Mouse (Mus musculus) urinary bladder, postnatal 14 days (tissue): ENCODE data around the gene Olfr263.
"Not testable (repeated sequence)": the region's sequence is repeated elsewhere in the genome, so short reads cannot be mapped to it uniquely, and the experiment has no call there.

Source experiments
- DNase-seq: peaks from one replicate; pipeline ENCODE4 v3.0.0; 2021; ENCODE audit warnings: low spot score

Olfr263 gene

DNA sequence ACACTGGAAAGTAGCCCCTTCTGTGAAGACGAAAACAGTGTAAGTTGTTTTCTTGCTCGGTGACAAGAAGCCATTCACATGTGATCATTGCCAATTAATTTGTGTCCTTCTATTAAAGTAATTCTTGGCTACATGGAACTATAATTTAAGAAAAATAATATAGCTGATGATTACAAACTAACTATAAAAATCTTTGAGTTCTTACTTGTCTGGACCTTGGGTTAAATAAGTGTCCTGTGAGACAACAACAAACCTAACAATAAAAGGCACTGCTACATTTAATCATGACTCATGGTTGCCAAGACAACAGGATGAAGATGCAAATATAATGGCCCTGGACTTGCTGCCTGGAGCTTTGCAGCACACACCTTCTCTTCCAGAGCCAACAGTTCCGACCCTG is at the start of gene Olfr263:
Olfr263 (plus strand) TSS at position 301 of the 400 bp plus-strand sequence.
- not testable (repeated sequence) for DNase-seq

DNA sequence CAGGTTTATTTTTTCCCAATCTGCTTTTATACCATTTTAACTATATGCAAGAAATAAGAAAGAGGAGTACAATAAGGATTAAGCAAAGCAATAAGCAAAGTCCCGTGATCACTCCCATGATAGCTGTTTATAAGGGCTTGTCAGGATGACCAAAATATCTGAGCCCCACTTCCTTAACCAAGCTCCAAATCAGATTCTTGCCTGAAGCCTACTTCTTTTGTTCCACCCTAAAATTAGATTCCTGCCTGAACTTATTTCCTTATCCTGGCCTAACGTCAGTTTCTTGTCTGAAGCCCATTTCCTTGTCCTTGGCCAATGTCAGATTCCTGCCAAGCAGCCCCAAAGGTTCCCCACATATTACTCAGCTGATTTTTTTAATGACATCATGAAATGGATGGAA is 46.8 kb upstream of the Olfr263 start:
- no peak for DNase-seq

DNA sequence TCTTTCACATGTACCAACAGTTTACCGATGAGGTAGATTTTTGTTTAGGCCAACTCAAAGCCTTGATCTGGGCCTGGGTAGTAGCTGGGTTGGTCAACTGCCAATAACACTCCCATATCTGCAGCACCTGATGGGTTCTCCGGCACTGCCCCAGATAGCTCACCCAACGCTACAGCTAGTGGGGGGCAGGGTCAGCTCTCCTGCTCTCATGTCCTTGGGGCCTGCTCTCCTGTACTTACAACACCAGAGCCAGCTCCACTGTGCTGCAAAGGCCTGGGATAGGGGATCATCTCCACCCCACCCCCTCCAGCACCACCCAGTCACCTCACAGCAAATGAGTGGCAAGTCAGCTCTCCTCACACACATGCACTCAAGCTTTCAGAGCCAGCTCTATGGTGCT is 19.7 kb upstream of the Olfr263 start:
- DNase-seq = no peak

DNA sequence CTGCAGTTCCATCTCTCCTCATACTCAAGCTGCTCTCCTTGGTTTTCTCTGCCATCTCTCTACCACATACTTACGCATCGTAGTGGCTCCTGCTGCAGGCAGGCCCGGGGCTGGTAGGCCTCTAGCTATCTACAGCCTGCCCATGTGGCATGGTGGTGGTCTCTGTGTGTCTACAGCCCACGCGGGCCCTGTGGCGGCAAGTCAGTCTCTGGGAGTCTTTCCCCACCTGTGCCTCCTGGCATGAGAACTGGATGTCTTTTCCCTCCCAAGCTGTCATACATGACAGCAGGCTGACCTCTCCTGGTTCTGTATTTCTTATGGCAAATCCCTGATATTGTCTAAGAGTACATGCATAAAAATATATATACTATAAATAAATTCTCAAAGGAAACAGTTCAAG is 19.0 kb upstream of the Olfr263 start:
- DNase-seq = no peak

DNA sequence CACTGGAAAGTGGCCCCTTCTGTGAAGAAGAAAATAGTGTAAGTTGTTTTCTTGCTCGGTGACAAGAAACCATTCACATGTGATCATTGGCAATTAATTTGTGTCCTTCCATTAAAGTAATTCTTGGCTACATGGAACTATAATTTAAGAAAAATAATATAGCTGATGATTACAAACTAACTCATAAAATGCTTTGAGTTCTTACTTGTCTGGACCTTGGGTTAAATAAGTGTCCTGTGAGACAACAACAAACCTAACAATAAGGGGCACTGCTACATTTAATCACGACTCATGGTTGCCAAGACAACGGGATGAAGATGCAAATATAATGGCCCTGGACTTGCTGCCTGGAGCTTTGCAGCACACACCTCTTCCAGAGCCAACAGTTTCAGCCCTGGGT is 18.3 kb upstream of the Olfr263 start, which contains the start of gene Olfr1369-ps1:
Olfr1369-ps1 (plus strand) TSS at position 301 of the 400 bp plus-strand sequence.
- DNase-seq = not testable (repeated sequence)

DNA sequence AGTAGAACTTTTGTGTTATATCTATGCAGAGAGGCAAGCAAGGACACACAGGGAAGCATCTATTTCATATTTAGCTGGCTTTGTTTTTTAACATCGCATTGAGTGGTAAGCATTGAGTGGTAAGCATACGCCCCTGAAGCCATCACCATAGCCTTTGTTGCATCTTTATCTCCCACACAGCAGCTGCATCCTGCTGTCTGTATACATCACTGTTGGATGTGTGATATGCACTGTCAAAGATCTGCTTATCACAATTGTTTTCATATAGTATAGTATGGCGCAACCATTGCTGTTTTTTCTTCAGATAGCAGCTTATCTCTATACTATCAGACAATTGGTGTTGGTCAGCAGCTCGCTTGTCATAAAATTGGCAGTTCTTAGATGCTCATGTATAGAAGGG is 15.3 kb upstream of the Olfr263 start:
- DNase-seq = no peak

DNA sequence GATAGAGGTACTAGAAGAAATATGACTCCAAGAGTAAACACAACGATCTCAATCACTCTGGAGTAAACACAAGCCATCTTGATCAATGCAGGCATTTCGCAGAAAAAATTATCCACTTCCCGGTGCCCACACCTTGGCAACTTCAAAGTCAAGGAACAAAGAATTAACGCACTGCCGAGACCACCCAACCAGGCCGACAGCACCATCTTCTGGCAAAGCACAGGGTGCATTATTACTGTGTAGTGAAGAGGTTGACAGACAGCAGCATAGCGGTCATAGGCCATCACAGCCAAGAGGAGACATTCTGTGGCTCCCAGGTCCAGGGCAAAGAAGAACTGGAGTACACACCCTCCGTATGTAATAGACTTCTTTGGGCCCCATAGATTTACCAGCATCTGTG is 13.0 kb downstream of the Olfr263 start:
- no peak for DNase-seq

DNA sequence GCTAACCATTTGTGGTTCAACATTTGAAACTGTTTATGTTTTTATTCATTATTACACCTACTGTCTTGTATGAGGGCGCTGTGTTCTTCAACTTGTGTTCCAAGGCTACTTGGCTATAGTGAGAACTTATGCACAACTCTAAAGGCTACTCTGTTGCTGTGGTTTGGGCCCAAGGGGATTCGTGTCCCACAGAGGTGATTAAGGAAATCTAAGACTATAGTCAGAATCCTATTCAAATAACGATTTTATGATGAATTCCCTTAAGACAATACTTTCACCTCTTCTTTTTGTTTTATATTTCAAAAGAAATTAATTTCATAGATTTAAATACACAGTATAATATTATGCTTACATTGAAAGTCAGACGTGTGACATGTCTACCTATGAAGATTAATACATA is 16.3 kb downstream of the Olfr263 start, which contains the start of gene Olfr1368:
Olfr1368 (minus strand) TSS at position 101 of the 400 bp plus-strand sequence.
- no peak for DNase-seq

DNA sequence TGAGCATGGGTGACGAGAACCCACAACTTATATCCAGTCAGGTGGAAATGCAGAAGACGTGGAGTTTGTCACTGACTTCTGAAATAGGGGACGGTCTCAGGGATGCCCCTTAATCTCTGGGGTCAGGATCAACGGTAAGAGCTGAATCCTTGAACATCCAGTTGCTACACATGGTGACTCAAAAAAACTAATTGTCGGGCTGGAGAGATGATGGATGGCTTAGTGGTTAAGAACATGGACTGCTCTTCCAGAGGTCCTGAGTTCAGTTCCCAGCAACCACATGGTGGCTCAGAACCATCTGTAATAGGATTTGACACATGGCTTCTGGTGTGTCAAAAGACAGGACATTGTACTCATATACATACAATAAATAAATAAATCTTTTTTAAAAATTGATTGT is 26.4 kb downstream of the Olfr263 start:
- DNase-seq = no peak

DNA sequence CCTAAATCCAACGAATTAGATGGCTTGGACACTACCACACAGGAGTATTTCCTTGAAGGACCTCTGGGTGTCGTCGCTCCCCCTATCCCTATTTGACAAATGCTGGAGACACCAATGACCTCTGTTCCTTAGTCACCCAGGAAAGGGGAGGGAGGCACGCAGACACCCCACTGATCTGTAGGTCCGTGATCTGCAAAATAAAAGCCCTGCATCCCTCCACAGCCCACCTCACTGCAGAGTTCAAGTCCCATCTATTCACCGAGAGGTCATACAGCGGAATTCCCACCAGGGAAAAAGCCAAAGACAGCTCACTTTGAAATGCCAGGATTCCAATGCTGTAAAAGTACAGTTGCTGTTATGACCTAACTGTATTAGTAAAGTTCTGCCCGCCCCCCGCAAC is 28.6 kb downstream of the Olfr263 start:
- no peak for DNase-seq

DNA sequence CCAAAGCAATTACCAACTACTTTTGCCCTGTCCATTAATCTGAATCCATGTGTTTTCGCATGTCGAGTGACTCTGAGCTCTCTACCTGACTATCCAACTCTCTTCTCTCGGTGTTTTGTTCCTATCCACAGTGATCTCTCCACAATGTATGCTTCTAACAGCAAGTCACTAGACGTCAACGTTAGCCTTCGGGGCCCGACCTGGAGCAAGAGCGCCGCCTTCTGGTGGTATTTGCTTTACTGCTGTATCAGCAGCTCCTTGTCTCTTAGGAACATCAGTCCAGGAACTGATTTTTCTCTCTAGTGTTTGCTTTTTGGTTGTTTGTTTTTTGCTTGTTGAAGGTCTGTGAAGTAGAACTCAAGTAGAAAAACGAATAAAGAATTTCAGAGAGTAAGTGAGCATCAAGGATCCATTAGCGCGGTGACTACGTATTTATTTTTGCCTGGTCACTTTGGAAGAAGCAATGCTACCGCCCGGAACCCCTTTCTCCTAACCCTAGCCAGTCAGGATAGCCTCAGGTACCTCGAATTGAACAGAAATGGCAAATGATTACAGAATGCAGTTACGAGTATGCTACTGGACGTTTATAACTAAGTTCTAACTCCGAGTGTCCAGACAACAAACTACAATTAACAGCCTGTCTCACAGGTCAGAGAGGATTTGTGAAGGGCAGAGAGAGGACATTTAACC is 29.5 kb downstream of the Olfr263 start:
- DNase-seq = peak; percentile 91

DNA sequence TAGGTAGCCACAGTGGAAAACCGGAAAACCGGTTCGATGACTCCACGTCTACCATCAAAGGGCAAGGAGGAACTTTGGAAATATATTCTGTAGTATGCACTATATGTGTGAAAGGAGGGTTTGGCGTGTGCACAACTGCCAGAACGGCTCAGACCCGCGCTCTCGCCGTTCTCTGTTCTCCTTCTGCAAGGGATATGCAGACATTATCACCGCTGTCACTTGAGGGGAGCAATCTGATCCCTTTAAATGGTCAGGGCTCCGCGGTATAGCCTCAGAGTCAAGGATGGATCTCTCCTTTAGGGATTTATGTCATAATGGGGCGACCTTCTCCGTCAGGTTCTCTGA is 30.0 kb downstream of the Olfr263 start:
- no peak for DNase-seq

DNA sequence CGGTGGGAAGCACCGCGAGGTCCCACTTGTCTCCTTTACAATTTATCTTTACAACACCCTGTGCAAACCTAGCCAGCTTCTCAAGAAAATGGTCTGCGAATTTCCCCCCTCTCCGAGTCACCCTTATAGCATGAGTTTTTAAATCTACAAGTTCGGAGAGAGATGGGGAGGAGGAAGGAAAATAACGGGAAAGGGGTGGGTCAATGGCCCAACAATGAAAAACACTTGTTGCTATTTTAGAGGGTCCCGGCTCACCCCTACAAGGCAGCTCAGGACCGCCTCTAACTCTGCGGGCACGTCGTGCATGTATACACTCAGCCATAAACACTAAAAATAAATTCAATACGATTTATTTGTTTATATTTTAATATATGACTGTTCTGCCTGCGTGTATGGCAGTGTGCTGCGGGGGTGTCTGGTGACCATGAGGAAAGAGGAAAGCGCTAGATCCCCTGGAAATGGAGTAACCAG is 30.6 kb downstream of the Olfr263 start:
- DNase-seq = no peak

DNA sequence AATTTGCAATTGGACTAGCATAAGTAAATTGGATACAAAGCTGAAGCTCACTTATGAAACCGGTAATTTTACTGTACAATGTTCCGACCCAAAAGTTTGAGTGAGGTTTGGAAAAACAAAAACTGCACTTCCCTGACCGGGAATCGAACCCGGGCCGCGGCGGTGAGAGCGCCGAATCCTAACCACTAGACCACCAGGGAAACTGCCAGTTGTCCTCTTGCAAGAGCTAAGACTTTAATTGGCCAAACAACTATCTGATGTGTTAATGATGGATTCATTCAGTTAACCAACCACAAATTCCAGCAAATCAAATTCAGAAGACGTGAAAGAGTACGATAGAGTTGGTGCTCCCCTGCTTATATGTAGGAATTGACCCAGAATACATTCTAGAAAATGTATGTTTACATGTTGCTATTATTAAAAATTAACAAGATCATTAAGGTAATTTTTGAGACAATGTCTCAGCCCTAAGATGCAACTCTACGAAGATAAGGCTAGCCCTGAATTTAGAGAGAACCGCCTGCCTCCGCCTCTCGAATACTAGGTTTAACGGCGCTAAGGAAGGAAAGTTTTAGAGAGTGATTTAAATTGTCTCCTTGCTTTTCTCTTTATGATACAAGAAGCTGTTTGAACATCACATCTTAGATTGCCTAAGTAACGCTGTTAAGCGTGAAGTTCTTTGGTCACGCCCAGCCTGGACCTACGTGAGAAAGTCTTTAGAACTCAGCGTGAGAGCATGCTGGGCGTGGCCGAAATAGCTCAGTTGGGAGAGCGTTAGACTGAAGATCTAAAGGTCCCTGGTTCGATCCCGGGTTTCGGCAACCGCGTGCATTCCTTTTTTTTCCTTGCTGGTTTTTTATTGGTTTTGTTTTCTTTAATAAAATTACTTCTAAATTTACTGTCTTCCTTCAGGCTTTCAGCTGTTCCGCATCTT is 31.5 kb downstream of the Olfr263 start:
- peak; percentile 90 for DNase-seq

DNA sequence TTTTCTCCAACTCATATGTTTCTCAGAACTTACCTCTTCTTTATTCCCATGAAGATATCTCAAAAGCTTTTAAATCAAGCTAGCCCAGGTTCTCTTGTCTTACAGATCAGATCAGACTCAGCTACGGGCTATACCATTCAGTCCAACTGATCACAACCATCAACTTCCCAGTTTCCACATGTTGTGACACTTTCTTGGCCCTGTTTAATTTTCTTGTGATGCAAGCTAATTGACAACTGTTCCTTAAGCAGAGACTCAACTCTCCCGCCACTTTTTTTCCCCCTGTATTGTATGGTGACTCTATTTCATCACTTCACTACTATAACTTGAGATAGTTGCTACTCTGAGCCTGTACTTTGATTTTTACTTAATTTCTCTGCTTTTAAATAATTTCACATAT is 32.2 kb downstream of the Olfr263 start:
- DNase-seq = no peak

DNA sequence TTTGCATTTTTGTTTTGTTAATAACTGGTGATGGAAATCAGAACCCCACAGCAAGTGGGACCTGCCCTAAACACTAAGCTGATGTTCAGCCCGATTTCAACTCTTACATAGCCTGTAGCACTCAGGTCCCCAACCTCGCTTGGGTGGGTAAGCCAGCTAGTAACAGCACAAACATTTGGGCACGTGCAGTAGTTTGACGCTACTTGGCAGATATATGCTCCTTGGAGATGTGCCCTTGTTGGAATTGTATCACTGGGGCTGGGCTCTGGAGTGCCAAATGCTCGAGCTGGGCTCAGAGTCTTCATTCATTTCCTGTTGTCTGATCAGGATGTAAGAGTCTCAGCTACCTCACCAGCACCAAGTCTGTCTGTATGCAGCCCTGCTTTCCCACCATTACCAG is 33.2 kb downstream of the Olfr263 start:
- DNase-seq = no peak

DNA sequence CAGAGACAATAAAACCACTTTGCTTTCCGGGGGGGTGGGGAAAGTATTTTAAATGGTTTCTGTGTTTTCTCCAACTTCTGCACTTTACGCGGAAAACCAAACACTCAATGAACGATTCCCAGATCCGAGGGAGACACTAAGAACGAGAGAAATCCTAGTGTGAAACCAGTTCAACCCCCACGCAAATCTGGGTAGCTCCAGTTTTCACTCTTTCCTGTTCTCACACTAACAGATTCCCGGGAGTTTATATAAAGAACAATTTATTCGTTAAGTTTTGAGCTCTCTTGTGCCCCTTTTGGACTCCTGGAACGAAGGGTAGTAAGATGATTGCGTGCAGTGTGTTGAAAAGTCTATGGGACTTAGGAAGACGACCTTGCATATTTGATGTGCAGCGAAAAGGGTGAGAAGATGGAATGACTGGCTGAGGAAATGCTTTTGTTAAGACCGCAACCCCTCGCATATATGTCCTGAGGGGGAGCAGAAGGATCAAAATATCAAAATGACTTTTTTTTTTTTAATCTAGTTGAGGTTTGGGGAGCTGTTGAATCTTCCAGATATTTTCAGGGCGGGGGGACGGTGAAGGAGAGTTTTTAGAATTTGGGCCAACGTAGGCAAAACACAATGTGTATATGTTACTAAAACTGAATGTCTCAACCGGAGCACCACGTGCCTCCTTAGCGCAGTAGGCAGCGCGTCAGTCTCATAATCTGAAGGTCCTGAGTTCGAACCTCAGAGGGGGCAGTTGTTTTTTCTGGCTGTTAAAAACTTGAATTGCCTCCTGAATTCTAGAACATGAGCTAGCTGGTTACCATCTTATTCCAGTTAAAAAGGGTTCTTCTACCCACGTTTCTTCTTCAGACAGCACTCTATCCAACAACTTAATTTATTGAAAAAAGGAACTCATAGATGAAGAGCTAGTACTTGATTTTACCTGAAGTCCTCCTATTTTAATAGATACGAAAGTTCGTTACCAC is 37.8 kb downstream of the Olfr263 start:
- peak; percentile 76 for DNase-seq

DNA sequence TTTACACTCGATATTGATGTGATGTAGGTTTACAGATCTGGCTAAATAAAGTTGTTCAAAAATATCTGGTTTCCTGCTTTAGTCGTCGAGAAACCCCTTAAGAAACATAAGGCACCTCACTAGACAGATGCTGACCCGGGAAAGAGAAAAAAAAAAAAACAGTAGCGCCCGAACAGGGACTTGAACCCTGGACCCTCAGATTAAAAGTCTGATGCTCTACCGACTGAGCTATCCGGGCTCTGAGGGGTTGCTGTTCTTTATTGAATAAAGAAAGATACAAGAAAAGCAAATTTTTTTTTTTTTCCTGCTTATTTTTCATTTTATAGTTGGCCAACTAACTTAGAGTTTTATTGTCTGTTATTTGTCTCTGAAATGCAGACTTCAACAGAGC is 38.5 kb downstream of the Olfr263 start:
- no peak for DNase-seq

DNA sequence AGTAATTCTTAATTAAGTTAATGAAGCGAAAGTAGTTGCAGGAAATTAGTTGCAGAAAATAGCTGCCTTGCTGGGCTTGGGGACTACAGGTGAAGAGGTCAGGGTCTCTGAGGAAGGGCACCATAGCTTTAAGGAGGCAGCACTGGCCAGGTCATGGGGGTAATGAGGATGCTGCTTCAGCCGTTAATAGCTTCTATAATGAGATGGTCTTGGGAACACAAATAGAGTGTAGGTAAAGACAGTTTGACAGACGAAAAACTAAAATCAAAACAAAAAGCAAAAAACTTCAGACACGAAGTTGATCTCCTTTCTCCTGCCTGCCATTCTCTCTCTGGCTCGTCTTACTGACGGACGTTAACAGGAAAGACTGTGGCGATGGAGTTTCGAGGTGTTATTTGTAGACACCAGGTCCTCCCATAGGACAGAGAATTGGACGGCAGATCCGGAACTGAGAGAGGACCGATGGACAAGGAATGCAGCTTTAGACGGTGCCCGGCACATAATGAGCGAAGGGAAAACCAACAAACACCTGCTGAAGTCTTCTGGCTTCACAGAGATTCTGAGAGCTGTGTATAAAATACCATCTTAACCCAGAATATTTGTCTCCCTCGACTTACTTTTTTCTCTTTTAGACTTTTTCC is 39.1 kb downstream of the Olfr263 start:
- no peak for DNase-seq

DNA sequence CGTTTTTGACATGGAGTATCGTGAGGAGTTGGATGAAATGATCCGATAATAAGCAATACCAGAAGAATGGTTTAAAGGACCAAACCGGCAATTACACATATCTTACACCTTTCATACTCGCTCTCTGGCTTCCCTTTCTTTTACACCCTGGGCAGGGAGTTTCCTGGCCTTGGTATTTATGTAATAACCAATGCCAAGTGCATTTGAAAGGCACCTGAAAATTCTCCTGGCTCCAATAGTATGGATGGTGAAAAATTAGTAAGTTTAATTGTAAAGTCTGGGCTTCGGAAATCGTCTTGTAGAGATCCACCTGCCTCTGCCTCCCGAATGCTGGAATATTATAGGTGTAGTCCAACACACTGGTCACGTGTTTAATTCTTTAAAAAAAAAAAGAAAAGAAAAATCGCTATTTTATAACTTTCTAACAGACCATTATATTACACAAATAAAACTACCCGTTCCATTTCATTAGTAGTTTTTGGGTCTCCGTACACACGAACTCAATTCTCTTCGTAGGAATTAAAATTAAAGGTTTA is 39.8 kb downstream of the Olfr263 start:
- no peak for DNase-seq
